Mouse (Mus musculus): Measurements from ENCODE around the gene Rcc1l.

GRCm38 (mm10) chr5:134142381-134142780, 34.2 kb downstream of the Rcc1l start:
- no peak for TF ChIP-seq CTCF (IDR thresholded peaks at IDR 0.05; ENCODE audit: borderline replicate concordance, control insufficient read depth, extremely low read depth, insufficient read depth, low read length, poor library complexity)
- TF ChIP-seq POLR2A (IDR thresholded peaks at IDR 0.05; ENCODE audit: control insufficient read depth, extremely low read depth, insufficient read depth, low read length, poor library complexity), result no peak

Measured in thymus, adult 2 months (tissue).